Mouse (Mus musculus): ENCODE measurements around the gene Olfr1310. TPM values are rescaled to one million over a fixed set of nuclear protein-coding genes. Genes with fewer than 3 reads are reported as not detected.
"Not testable (repeated sequence)": the region's sequence is repeated elsewhere in the genome, so short reads cannot be mapped to it uniquely, and the experiment has no call there.

Olfr1310 gene
- polyA plus RNA-seq (2014; fragmentation: Nextera tagmentation; extraction: Ambion mirVana): not detected in 2 replicates

DNA sequence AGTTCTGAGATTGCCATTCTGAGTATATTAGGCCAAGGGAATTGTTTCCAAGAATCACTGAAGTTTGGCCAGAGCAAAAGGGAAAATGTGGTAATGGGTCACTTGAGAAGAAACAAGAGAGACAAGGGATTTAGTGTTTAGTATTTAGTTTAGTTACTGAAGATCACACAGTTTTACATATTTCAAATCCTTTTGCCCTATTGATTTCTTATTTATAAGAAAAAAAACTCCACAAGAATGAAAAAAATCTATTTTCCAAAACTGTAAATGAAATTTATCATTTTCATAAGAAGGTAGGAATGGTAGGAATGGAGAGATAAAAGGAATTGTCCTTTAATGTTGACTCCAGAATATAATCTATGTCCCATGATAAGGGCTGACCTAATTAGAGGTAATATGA lies at the start of gene Olfr1310:
Olfr1310 (minus strand) TSS at position 101 of the 400 bp plus-strand sequence.
- Histone ChIP-seq H3K27me3 (replicated peaks; ENCODE audit: control insufficient read depth, insufficient read depth, low read length) (no peaks in the 10 kb centered on the region), H3K9ac (ENCODE audit: low read depth, low read length) (no peak within 1 kb of the TSS), H3K27ac (ENCODE audit: low read depth, low read length) (no peak within 1 kb of the TSS), H3K4me2 (no peak within 1 kb of the TSS), H3K4me1 (replicated peaks; ENCODE audit: control insufficient read depth, insufficient read depth, low read length) (no peaks in the 10 kb centered on the region), H3K36me3 (ENCODE audit: control insufficient read depth, insufficient read depth, low read length) (no peaks in the 10 kb centered on the region), H3K9me3 (ENCODE audit: control insufficient read depth, low read length) (no peaks in the 10 kb centered on the region), H3K4me3 (ENCODE audit: low read depth, low read length) (no peak within 1 kb of the TSS)
- no peak for ATAC-seq (replicated peaks; ENCODE audit: low FRiP score)
- DNase-seq (ENCODE audit: low spot score): no peak

DNA sequence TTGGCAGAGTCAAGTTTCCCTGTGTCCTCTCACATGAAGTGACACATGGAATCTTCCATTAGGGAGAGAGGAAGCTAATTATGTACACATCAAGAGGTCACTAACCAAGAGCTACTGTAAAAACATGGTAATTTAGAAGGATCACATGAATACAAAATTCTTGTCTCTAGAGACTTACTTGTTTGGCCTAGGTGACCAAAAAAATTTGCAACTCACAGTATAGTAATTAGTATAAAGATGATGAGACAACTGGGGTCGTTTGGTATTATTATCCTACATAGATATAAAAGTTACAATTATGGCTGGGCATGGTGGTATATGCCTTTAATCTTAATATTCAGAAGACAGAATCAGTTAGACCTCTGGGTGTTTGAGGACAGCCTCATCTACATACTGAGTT lies 37.6 kb upstream of the Olfr1310 start, which contains the start of gene Olfr1312:
Olfr1312 (minus strand) TSS at position 101 of the 400 bp plus-strand sequence.
- H3K36me3 ChIP-seq (ENCODE audit: control insufficient read depth, insufficient read depth, low read length): no peaks in the 10 kb centered on the region
- H3K9me3 ChIP-seq (ENCODE audit: control insufficient read depth, low read length): no peaks in the 10 kb centered on the region
- no peak within 1 kb of the TSS for H3K4me2 ChIP-seq
- H3K9ac ChIP-seq (ENCODE audit: low read depth, low read length): no peak within 1 kb of the TSS
- H3K27me3 ChIP-seq (replicated peaks; ENCODE audit: control insufficient read depth, insufficient read depth, low read length): no peaks in the 10 kb centered on the region
- DNase-seq (ENCODE audit: low spot score) (no peak), ATAC-seq (replicated peaks; ENCODE audit: low FRiP score) (no peak)
- no peaks in the 10 kb centered on the region for H3K4me1 ChIP-seq (replicated peaks; ENCODE audit: control insufficient read depth, insufficient read depth, low read length)
- H3K4me3 ChIP-seq (ENCODE audit: low read depth, low read length): no peak within 1 kb of the TSS
- WGBS: 26% methylated on average over 1 of the region's 1 CpGs
- H3K27ac ChIP-seq (ENCODE audit: low read depth, low read length): no peak within 1 kb of the TSS

DNA sequence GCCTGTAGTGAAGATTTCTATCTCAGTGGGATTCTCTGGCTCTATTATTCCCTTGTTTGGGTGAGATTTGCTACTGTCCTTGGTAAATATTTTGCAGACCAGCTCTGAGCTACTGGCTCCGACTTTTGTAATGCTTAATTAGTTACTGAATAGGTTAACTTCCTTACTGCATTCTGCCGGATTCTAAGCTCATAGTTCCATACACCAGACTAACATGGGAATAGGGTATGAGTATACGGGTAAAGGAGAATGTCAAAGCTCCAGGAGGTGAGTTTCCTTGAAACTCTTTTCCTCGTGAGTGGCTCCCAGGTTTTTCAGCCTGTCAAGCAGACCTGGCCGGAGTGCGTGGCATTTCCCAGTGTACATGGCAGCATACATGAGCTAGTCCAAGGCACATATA lies 14.5 kb upstream of the Olfr1310 start:
- H3K27ac ChIP-seq (ENCODE audit: low read depth, low read length); DNase-seq (ENCODE audit: low spot score); ATAC-seq (replicated peaks; ENCODE audit: low FRiP score); H3K9me3 ChIP-seq (ENCODE audit: control insufficient read depth, low read length); H3K4me2 ChIP-seq; H3K9ac ChIP-seq (ENCODE audit: low read depth, low read length); H3K36me3 ChIP-seq (ENCODE audit: control insufficient read depth, insufficient read depth, low read length); H3K4me3 ChIP-seq (ENCODE audit: low read depth, low read length); H3K27me3 ChIP-seq (replicated peaks; ENCODE audit: control insufficient read depth, insufficient read depth, low read length); H3K4me1 ChIP-seq (replicated peaks; ENCODE audit: control insufficient read depth, insufficient read depth, low read length): not testable (repeated sequence)
- 37% methylated on average over 6 of the region's 6 CpGs for WGBS

DNA sequence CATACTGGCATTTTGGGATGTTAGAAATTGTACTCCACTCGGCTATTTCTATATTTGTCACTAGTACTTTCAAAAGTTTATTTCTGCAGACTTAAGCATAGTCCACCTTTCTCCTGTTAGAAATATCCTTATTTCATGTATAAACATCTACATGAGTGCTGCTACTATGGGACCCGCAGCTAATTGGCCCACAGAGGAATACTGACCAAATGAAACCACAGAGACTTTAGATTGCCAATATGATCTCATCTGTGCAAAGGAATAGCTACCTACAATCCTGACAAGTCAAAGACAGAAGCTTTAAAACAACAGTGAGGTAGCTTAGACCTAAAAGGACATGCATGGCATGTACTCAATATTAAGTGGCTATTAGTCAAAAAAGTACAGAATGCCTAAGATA lies 11.8 kb upstream of the Olfr1310 start, which contains the start of gene Olfr1311:
Olfr1311 (minus strand) TSS at position 101 of the 400 bp plus-strand sequence.
- no peak for DNase-seq (ENCODE audit: low spot score)
- Histone ChIP-seq H3K27me3 (replicated peaks; ENCODE audit: control insufficient read depth, insufficient read depth, low read length) (no peaks in the 10 kb centered on the region), H3K4me2 (no peak within 1 kb of the TSS), H3K27ac (ENCODE audit: low read depth, low read length) (no peak within 1 kb of the TSS), H3K36me3 (ENCODE audit: control insufficient read depth, insufficient read depth, low read length) (no peaks in the 10 kb centered on the region), H3K4me3 (ENCODE audit: low read depth, low read length) (no peak within 1 kb of the TSS), H3K9me3 (ENCODE audit: control insufficient read depth, low read length) (no peaks in the 10 kb centered on the region), H3K4me1 (replicated peaks; ENCODE audit: control insufficient read depth, insufficient read depth, low read length) (no peaks in the 10 kb centered on the region), H3K9ac (ENCODE audit: low read depth, low read length) (no peak within 1 kb of the TSS)
- ATAC-seq (replicated peaks; ENCODE audit: low FRiP score): no peak
- WGBS: 79% methylated on average over 2 of the region's 2 CpGs

DNA sequence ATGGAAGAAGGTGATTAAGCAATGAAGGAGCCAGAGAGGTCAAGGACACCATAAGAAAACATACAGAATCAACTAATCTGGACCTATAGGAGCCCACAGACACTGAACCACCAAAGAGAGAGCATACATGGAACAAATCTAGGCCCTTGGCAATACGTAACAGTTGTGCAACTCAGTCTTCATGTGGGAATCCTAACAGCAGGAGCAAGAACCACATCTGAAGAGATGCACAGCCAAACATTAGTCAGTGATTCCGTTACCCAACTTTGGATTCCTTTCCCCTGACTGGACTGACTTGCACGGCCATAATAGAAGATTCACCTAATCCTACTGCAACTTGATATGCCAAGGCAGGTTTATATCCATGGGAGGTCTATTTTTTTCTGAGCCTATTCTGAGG lies 2.4 kb upstream of the Olfr1310 start:
- no peak overlapping the region for H3K9ac ChIP-seq (ENCODE audit: low read depth, low read length)
- H3K4me2 ChIP-seq: no peak overlapping the region
- WGBS: 59% methylated on average over 3 of the region's 3 CpGs

DNA sequence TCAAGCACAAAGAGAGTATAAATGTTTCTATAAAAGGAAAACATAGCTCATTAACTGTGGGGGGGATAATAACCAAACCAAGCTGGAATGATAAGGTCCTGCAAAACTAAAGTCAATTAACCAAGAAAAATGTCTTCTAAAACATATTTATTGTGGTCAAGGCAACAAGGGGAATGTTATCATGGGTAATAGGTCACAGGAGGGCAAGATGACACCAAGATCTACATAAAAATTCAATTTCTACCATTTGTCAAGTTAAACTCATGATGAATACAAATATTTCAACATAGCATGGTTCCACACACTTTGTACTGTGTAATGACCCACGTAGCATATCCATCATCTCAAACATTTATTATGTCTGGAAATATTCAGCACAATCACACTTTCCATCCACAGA lies 22.3 kb downstream of the Olfr1310 start, which contains the start of gene Olfr1309:
Olfr1309 (minus strand) TSS at position 101 of the 400 bp plus-strand sequence.
- Histone ChIP-seq H3K4me3 (ENCODE audit: low read depth, low read length) (no peak within 1 kb of the TSS), H3K4me2 (no peak within 1 kb of the TSS), H3K27ac (ENCODE audit: low read depth, low read length) (no peak within 1 kb of the TSS), H3K9ac (ENCODE audit: low read depth, low read length) (no peak within 1 kb of the TSS), H3K36me3 (ENCODE audit: control insufficient read depth, insufficient read depth, low read length) (no peaks in the 10 kb centered on the region), H3K4me1 (replicated peaks; ENCODE audit: control insufficient read depth, insufficient read depth, low read length) (no peaks in the 10 kb centered on the region), H3K27me3 (replicated peaks; ENCODE audit: control insufficient read depth, insufficient read depth, low read length) (no peaks in the 10 kb centered on the region), H3K9me3 (ENCODE audit: control insufficient read depth, low read length) (no peaks in the 10 kb centered on the region)
- no peak for ATAC-seq (replicated peaks; ENCODE audit: low FRiP score)
- no peak for DNase-seq (ENCODE audit: low spot score)
- 52% methylated on average over 1 of the region's 1 CpGs for WGBS

More for the DNA sequence above, 2.4 kb upstream of the Olfr1310 start:
- Histone ChIP-seq H3K9me3 (ENCODE audit: control insufficient read depth, low read length) (no peaks in the 10 kb centered on the region), H3K4me1 (replicated peaks; ENCODE audit: control insufficient read depth, insufficient read depth, low read length) (no peaks in the 10 kb centered on the region), H3K27ac (ENCODE audit: low read depth, low read length) (no peak overlapping the region), H3K36me3 (ENCODE audit: control insufficient read depth, insufficient read depth, low read length) (no peaks in the 10 kb centered on the region), H3K27me3 (replicated peaks; ENCODE audit: control insufficient read depth, insufficient read depth, low read length) (no peaks in the 10 kb centered on the region), H3K4me3 (ENCODE audit: low read depth, low read length) (no peak overlapping the region)
- ATAC-seq (replicated peaks; ENCODE audit: low FRiP score): no peak
- no peak for DNase-seq (ENCODE audit: low spot score)

DNA sequence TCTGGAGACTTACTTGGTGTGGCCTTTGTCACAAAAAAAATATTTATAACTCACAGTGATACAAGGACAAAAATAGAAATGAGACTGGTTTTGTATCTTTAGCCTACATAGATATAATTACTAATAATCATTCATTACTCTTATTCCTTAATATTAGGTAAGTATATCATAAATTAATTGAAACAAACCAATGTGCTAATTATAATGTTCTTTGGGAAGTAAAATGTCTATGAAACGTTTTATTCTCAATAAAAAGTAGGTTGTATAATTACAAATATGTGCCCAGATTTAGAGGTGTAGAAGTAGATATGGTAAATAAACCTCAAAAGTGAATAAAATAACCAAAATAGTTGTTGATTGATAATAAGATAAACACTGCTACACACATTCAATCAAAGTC lies 47.7 kb downstream of the Olfr1310 start, which contains the start of gene Olfr1308:
Olfr1308 (minus strand) TSS at position 101 of the 400 bp plus-strand sequence.
- H3K4me2 ChIP-seq: no peak within 1 kb of the TSS
- WGBS: 41% methylated on average over 1 of the region's 1 CpGs
- H3K9ac ChIP-seq (ENCODE audit: low read depth, low read length): no peak within 1 kb of the TSS
- no peaks in the 10 kb centered on the region for H3K36me3 ChIP-seq (ENCODE audit: control insufficient read depth, insufficient read depth, low read length)
- ATAC-seq (replicated peaks; ENCODE audit: low FRiP score) (no peak), DNase-seq (ENCODE audit: low spot score) (no peak)
- H3K27me3 ChIP-seq (replicated peaks; ENCODE audit: control insufficient read depth, insufficient read depth, low read length): no peaks in the 10 kb centered on the region
- H3K9me3 ChIP-seq (ENCODE audit: control insufficient read depth, low read length): no peaks in the 10 kb centered on the region
- H3K4me3 ChIP-seq (ENCODE audit: low read depth, low read length): no peak within 1 kb of the TSS
- no peaks in the 10 kb centered on the region for H3K4me1 ChIP-seq (replicated peaks; ENCODE audit: control insufficient read depth, insufficient read depth, low read length)
- H3K27ac ChIP-seq (ENCODE audit: low read depth, low read length): no peak within 1 kb of the TSS

Other genes starting within 250 kb of the Olfr1310 start
- gene Olfr1302, start 235.3 kb downstream of the Olfr1310 start, polyA plus RNA-seq (2014; fragmentation: Nextera tagmentation; extraction: Ambion mirVana): not detected in 2 replicates
- gene Olfr1303, start 192.4 kb downstream of the Olfr1310 start, polyA plus RNA-seq (2014; fragmentation: Nextera tagmentation; extraction: Ambion mirVana): not detected in 2 replicates
- gene Olfr1305, start 135.6 kb downstream of the Olfr1310 start, polyA plus RNA-seq (2014; fragmentation: Nextera tagmentation; extraction: Ambion mirVana): not detected in 2 replicates
- not detected in 2 replicates for gene Olfr1306, start 96.4 kb downstream of the Olfr1310 start, polyA plus RNA-seq (2014; fragmentation: Nextera tagmentation; extraction: Ambion mirVana)
- not detected in 2 replicates for gene Olfr1307, start 63.3 kb downstream of the Olfr1310 start, polyA plus RNA-seq (2014; fragmentation: Nextera tagmentation; extraction: Ambion mirVana)
- gene Olfr1308, start 47.8 kb downstream of the Olfr1310 start, polyA plus RNA-seq (2014; fragmentation: Nextera tagmentation; extraction: Ambion mirVana): not detected in 2 replicates
- not detected in 2 replicates for gene Olfr1309, start 22.4 kb downstream of the Olfr1310 start, polyA plus RNA-seq (2014; fragmentation: Nextera tagmentation; extraction: Ambion mirVana)
- not detected in 2 replicates for gene Olfr1311, start 11.7 kb upstream of the Olfr1310 start, polyA plus RNA-seq (2014; fragmentation: Nextera tagmentation; extraction: Ambion mirVana)
- not detected in 2 replicates for gene Olfr1312, start 37.5 kb upstream of the Olfr1310 start, polyA plus RNA-seq (2014; fragmentation: Nextera tagmentation; extraction: Ambion mirVana)
- gene Olfr1313, start 65.1 kb upstream of the Olfr1310 start, polyA plus RNA-seq (2014; fragmentation: Nextera tagmentation; extraction: Ambion mirVana): not detected in 2 replicates
- gene Olfr1314, start 84.1 kb upstream of the Olfr1310 start, polyA plus RNA-seq (2014; fragmentation: Nextera tagmentation; extraction: Ambion mirVana): not detected in 2 replicates
- gene Olfr1315-ps1, start 102.7 kb upstream of the Olfr1310 start, polyA plus RNA-seq (2014; fragmentation: Nextera tagmentation; extraction: Ambion mirVana): not detected in 2 replicates
- not detected in 2 replicates for gene Olfr1316, start 122.3 kb upstream of the Olfr1310 start, polyA plus RNA-seq (2014; fragmentation: Nextera tagmentation; extraction: Ambion mirVana)
- gene Olfr1317, start 127.6 kb upstream of the Olfr1310 start, polyA plus RNA-seq (2014; fragmentation: Nextera tagmentation; extraction: Ambion mirVana): not detected in 2 replicates
- gene Olfr1318, start 141.5 kb upstream of the Olfr1310 start, polyA plus RNA-seq (2014; fragmentation: Nextera tagmentation; extraction: Ambion mirVana): 0.19 TPM in 1 of 2 replicates, not detected in the other
- gene Lpcat4, start 226.8 kb upstream of the Olfr1310 start, polyA plus RNA-seq (2014; fragmentation: Nextera tagmentation; extraction: Ambion mirVana): 14.6 and 15.0 TPM in 2 replicates
- gene Nutm1, start 246.6 kb upstream of the Olfr1310 start, polyA plus RNA-seq (2014; fragmentation: Nextera tagmentation; extraction: Ambion mirVana): not detected in 2 replicates
- gene Nop10, start 249.2 kb upstream of the Olfr1310 start, polyA plus RNA-seq (2014; fragmentation: Nextera tagmentation; extraction: Ambion mirVana): 346 and 364 TPM in 2 replicates

All from liver, embryonic 11.5 days (tissue).